Mouse (Mus musculus): ENCODE measurements at regions not wholly inside any gene's neighbourhood (a gene's known extent, or its start where the extent isn't known, plus 50 kb on each side); places are given as distances from the start of the nearest gene placed in this dataset.
A peak's percentile ranks its signal among the peaks of the same experiment; 100 is the strongest.

GRCm38 (mm10) chr6:99984057-99984855 lies 258.1 kb upstream of the Prok2 start:
- DNase-seq (ENCODE audit: low spot score in 2 of 2): no peak

GRCm38 (mm10) chr6:99979614-99980013 lies 253.4 kb upstream of the Prok2 start:
- DNase-seq (ENCODE audit: low spot score in 2 of 2): no peak

GRCm38 (mm10) chr6:99978164-99978746 lies 252.1 kb upstream of the Prok2 start:
- no peak for DNase-seq (ENCODE audit: low spot score in 2 of 2)

- DNase-seq (ENCODE audit: low spot score in 2 of 2): no peak
These were observed 250.0 kb upstream of the Prok2 start for GRCm38 (mm10) chr6:99976144-99976543.

- DNase-seq (ENCODE audit: low spot score in 2 of 2): no peak
These were observed 249.3 kb upstream of the Prok2 start for GRCm38 (mm10) chr6:99975486-99975885.

GRCm38 (mm10) chr6:99974464-99974863 lies 248.3 kb upstream of the Prok2 start:
- DNase-seq (ENCODE audit: low spot score in 2 of 2): peak in 1 of 2 experiments; percentile 25

GRCm38 (mm10) chr6:99971376-99971775 lies 245.2 kb upstream of the Prok2 start:
- no peak for DNase-seq (ENCODE audit: low spot score in 2 of 2)

GRCm38 (mm10) chr6:99968889-99969288 lies 242.7 kb upstream of the Prok2 start:
- DNase-seq (ENCODE audit: low spot score in 2 of 2): peak in 1 of 2 experiments; percentile 52

GRCm38 (mm10) chr6:99967465-99967864 lies 241.3 kb upstream of the Prok2 start:
- no peak for DNase-seq (ENCODE audit: low spot score in 2 of 2)

GRCm38 (mm10) chr6:99964540-99964939 lies 238.3 kb upstream of the Prok2 start:
- DNase-seq (ENCODE audit: low spot score in 2 of 2): no peak

GRCm38 (mm10) chr6:99964007-99964406 lies 237.8 kb upstream of the Prok2 start:
- DNase-seq (ENCODE audit: low spot score in 2 of 2): no peak

- no peak for DNase-seq (ENCODE audit: low spot score in 2 of 2)
These were observed 233.2 kb upstream of the Prok2 start for GRCm38 (mm10) chr6:99959371-99959770.

- DNase-seq (ENCODE audit: low spot score in 2 of 2): no peak
These were observed 228.9 kb upstream of the Prok2 start for GRCm38 (mm10) chr6:99954832-99955830.

GRCm38 (mm10) chr6:99953980-99954776 lies 228.0 kb upstream of the Prok2 start:
- no peak for DNase-seq (ENCODE audit: low spot score in 2 of 2)

- DNase-seq (ENCODE audit: low spot score in 2 of 2): no peak
These were observed 224.6 kb upstream of the Prok2 start for GRCm38 (mm10) chr6:99950811-99951210.

- no peak for DNase-seq (ENCODE audit: low spot score in 2 of 2)
These were observed 220.7 kb upstream of the Prok2 start for GRCm38 (mm10) chr6:99946917-99947316.

GRCm38 (mm10) chr6:99946481-99946880 lies 220.3 kb upstream of the Prok2 start:
- DNase-seq (ENCODE audit: low spot score in 2 of 2): no peak

GRCm38 (mm10) chr6:99945691-99946090 lies 219.5 kb upstream of the Prok2 start:
- no peak for DNase-seq (ENCODE audit: low spot score in 2 of 2)

GRCm38 (mm10) chr6:99942958-99943357 lies 216.8 kb upstream of the Prok2 start:
- DNase-seq (ENCODE audit: low spot score in 2 of 2): no peak

GRCm38 (mm10) chr6:99940118-99940517 lies 213.9 kb upstream of the Prok2 start:
- no peak for DNase-seq (ENCODE audit: low spot score in 2 of 2)

- DNase-seq (ENCODE audit: low spot score in 2 of 2): no peak
These were observed 213.2 kb upstream of the Prok2 start for GRCm38 (mm10) chr6:99939382-99939781.

Data from urinary bladder, postnatal 36 days (tissue).